Mouse (Mus musculus) liver, embryonic 16.5 days (tissue): ENCODE measurements around the gene Tnfaip8l1. TPM values are rescaled to one million over a fixed set of nuclear protein-coding genes. Genes with fewer than 3 reads are reported as not detected.
A peak's percentile ranks its signal among the peaks of the same experiment; 100 is the strongest.

Experiments
- ATAC-seq: fragments of 200-750 bp; cut with Nextera tagmentation; 2 replicates; pipeline ENCODE4 v1.8.0; 2017; ENCODE audit warnings: low read depth, mild to moderate bottlenecking, moderate number of reproducible peaks, moderate library complexity
- H3K27ac ChIP-seq: fragments of 300-500 bp; sonication (generic); 2 replicates; pipeline ENCODE4 v1.5.1; 2014; ENCODE audit warnings: mild to moderate bottlenecking, low read length
- H3K27me3 ChIP-seq: fragments of 300-500 bp; sonication (generic); 2 replicates; pipeline ENCODE4 v1.6.1; 2014; ENCODE audit warnings: low read depth, low read length, mixed read lengths; ENCODE audit not compliant: control insufficient read depth, insufficient read depth
- H3K36me3 ChIP-seq: fragments of 300-500 bp; sonication (generic); 2 replicates; pipeline ENCODE4 v1.6.1; 2014; ENCODE audit warnings: mild to moderate bottlenecking; ENCODE audit not compliant: control insufficient read depth, insufficient read depth
- H3K4me1 ChIP-seq: fragments of 300-500 bp; sonication (generic); 2 replicates; pipeline ENCODE4 v1.6.1; 2014; ENCODE audit warnings: low read depth, low read length, mixed read lengths; ENCODE audit not compliant: control insufficient read depth
- H3K4me2 ChIP-seq: fragments of 300-500 bp; sonication (generic); 2 replicates; pipeline ENCODE4 v1.6.1; 2014; ENCODE audit warnings: low read depth, low read length, mixed read lengths
- H3K4me3 ChIP-seq: fragments of 300-500 bp; sonication (generic); 2 replicates; pipeline ENCODE4 v1.5.1; 2014; ENCODE audit warnings: low read depth, mild to moderate bottlenecking, low read length
- H3K9ac ChIP-seq: fragments of 300-500 bp; sonication (generic); 2 replicates; pipeline ENCODE4 v1.6.1; 2014; ENCODE audit warnings: low read depth, low read length
- H3K9me3 ChIP-seq: fragments of 300-500 bp; sonication (generic); replicated peaks from 2 replicates; pipeline ENCODE4 v1.6.1; 2016; ENCODE audit warnings: low read length; ENCODE audit not compliant: control insufficient read depth
- WGBS: fragments of 180-500 bp; shearing (Covaris S2); extraction: QIAGEN DNeasy Blood & Tissue Kit; methylation state at CpG from one replicate; pipeline ENCODE4 v1.1.7; 2014; ENCODE audit not compliant: insufficient replicate concordance; 5-methylcytosine and 5-hydroxymethylcytosine counted together
- polyA plus RNA-seq: library from polyadenylated mRNA; unstranded; fragments of >200 nt; fragmentation: Nextera tagmentation; extraction: Ambion mirVana; gene quantifications from 2 replicates; pipeline ENCODE4 v1.2.1, GENCODE M21; 2015

Tnfaip8l1 gene
- polyA plus RNA-seq, 1 experiment from 2014 or later: 4.1 TPM

- no peak overlapping the region for H3K9ac ChIP-seq
- ATAC-seq: no peak
- no peak overlapping the region for H3K4me2 ChIP-seq
- H3K4me3 ChIP-seq: no peak overlapping the region
- no peaks in the 10 kb centered on the region for H3K36me3 ChIP-seq
- WGBS: 35% methylated on average over 3 of the region's 3 CpGs
- no peaks in the 10 kb centered on the region for H3K27me3 ChIP-seq
- peaks cover 17% of the 10 kb centered on the region for H3K4me1 ChIP-seq
- H3K9me3 ChIP-seq: no peaks in the 10 kb centered on the region
- no peak overlapping the region for H3K27ac ChIP-seq
These were observed 2.2 kb downstream of the Tnfaip8l1 start for GRCm38 (mm10) chr17:56164510-56164909.

GRCm38 (mm10) chr17:56165671-56166070 is 3.4 kb downstream of the Tnfaip8l1 start:
- Histone ChIP-seq H3K27me3 (no peaks in the 10 kb centered on the region), H3K4me2 (no peak overlapping the region), H3K9ac (no peak overlapping the region), H3K36me3 (no peaks in the 10 kb centered on the region), H3K4me3 (no peak overlapping the region), H3K4me1 (peaks cover 25% of the 10 kb centered on the region), H3K27ac (no peak overlapping the region), H3K9me3 (no peaks in the 10 kb centered on the region)
- WGBS: 63% methylated on average over 11 of the region's 11 CpGs
- no peak for ATAC-seq

GRCm38 (mm10) chr17:56169830-56170229 is 7.6 kb downstream of the Tnfaip8l1 start:
- Histone ChIP-seq H3K36me3 (no peaks in the 10 kb centered on the region), H3K9ac (no peak overlapping the region), H3K4me1 (peaks cover 7% of the 10 kb centered on the region), H3K27ac (peak overlapping the region; percentile 39; the same call in 1 of the 2 replicates), H3K27me3 (no peaks in the 10 kb centered on the region), H3K9me3 (no peaks in the 10 kb centered on the region), H3K4me2 (no peak overlapping the region), H3K4me3 (no peak overlapping the region)
- ATAC-seq: peak; percentile 51
- 37% methylated on average over 6 of the region's 6 CpGs for WGBS

- Histone ChIP-seq H3K27ac (no peak overlapping the region), H3K4me3 (no peak overlapping the region), H3K36me3 (no peaks in the 10 kb centered on the region; the same call in 1 of the 2 replicates), H3K4me2 (no peak overlapping the region), H3K4me1 (peaks cover 7% of the 10 kb centered on the region), H3K9me3 (no peaks in the 10 kb centered on the region), H3K27me3 (no peaks in the 10 kb centered on the region), H3K9ac (no peak overlapping the region)
- WGBS: 59% methylated on average over 10 of the region's 10 CpGs
- no peak for ATAC-seq
These were observed 8.4 kb downstream of the Tnfaip8l1 start for GRCm38 (mm10) chr17:56170636-56171035.

- no peak overlapping the region for H3K4me2 ChIP-seq
- no peak overlapping the region for H3K4me3 ChIP-seq
- no peak overlapping the region for H3K9ac ChIP-seq
- H3K27ac ChIP-seq: no peak overlapping the region
- H3K27me3 ChIP-seq: no peaks in the 10 kb centered on the region
- WGBS: 62% methylated on average over 9 of the region's 9 CpGs
- peaks cover 7% of the 10 kb centered on the region for H3K4me1 ChIP-seq
- peaks cover 3% of the 10 kb centered on the region for H3K36me3 ChIP-seq
- ATAC-seq: no peak
- no peaks in the 10 kb centered on the region for H3K9me3 ChIP-seq
These were observed 9.2 kb downstream of the Tnfaip8l1 start for GRCm38 (mm10) chr17:56171456-56171855.

GRCm38 (mm10) chr17:56171881-56172280 is 9.6 kb downstream of the Tnfaip8l1 start:
- Histone ChIP-seq H3K27me3 (no peaks in the 10 kb centered on the region), H3K4me2 (no peak overlapping the region), H3K4me1 (peaks cover 7% of the 10 kb centered on the region), H3K9ac (no peak overlapping the region), H3K9me3 (no peaks in the 10 kb centered on the region), H3K27ac (no peak overlapping the region), H3K4me3 (no peak overlapping the region), H3K36me3 (peaks cover 3% of the 10 kb centered on the region)
- no peak for ATAC-seq
- 78% methylated on average over 17 of the region's 17 CpGs for WGBS

GRCm38 (mm10) chr17:56173401-56174046 is 11.2 kb downstream of the Tnfaip8l1 start:
- Histone ChIP-seq H3K9me3 (no peaks in the 10 kb centered on the region), H3K4me1 (peaks cover 7% of the 10 kb centered on the region), H3K4me3 (no peak overlapping the region), H3K27ac (no peak overlapping the region), H3K27me3 (no peaks in the 10 kb centered on the region), H3K9ac (no peak overlapping the region), H3K4me2 (no peak overlapping the region), H3K36me3 (peaks cover 12% of the 10 kb centered on the region)
- no peak for ATAC-seq
- 44% methylated on average over 10 of the region's 10 CpGs for WGBS

- 76% methylated on average over 3 of the region's 3 CpGs for WGBS
- H3K27ac ChIP-seq: no peak overlapping the region
- H3K27me3 ChIP-seq: no peaks in the 10 kb centered on the region
- no peak overlapping the region for H3K4me2 ChIP-seq
- peaks cover 12% of the 10 kb centered on the region for H3K36me3 ChIP-seq
- no peaks in the 10 kb centered on the region for H3K4me1 ChIP-seq
- no peak for ATAC-seq
- H3K9me3 ChIP-seq: no peaks in the 10 kb centered on the region
- H3K9ac ChIP-seq: no peak overlapping the region
- H3K4me3 ChIP-seq: no peak overlapping the region
These were observed 13.1 kb downstream of the Tnfaip8l1 start for GRCm38 (mm10) chr17:56175416-56175815.

GRCm38 (mm10) chr17:56182975-56183657 is 20.8 kb downstream of the Tnfaip8l1 start:
- Histone ChIP-seq H3K4me3 (peak overlapping the region; percentile 77), H3K4me1 (peaks cover 10% of the 10 kb centered on the region), H3K36me3 (peaks cover 3% of the 10 kb centered on the region), H3K27me3 (no peaks in the 10 kb centered on the region), H3K4me2 (peak overlapping the region; percentile 78), H3K9ac (peak overlapping the region; percentile 70), H3K27ac (peak overlapping the region; percentile 48), H3K9me3 (no peaks in the 10 kb centered on the region)
- WGBS: under 1% methylated on average over 14 of the region's 14 CpGs
- peak; percentile 69 for ATAC-seq
